Mouse (Mus musculus) large intestine, adult 2 months (tissue): Measurements from ENCODE around the gene Rep15. TPM values are rescaled to one million over a fixed set of nuclear protein-coding genes. Genes with fewer than 3 reads are reported as not detected.

ENCODE experiments used
- DNase-seq: peaks from one replicate; pipeline ENCODE4 v3.0.0-alpha.2; 2012; ENCODE audit warnings: low read depth, low spot score
- WGBS: fragments of 180-500 bp; shearing (Covaris S2); methylation state at CpG from one replicate; pipeline ENCODE4 v1.1.7; 2018; 5-methylcytosine and 5-hydroxymethylcytosine counted together
- polyA plus RNA-seq: library from polyadenylated mRNA; depleted of rRNA; stranded (reverse); fragments of >200 nt; gene quantifications from 2 replicates; pipeline ENCODE4 v1.2.3, GENCODE M21; 2012

Rep15 gene
- polyA plus RNA-seq, 1 experiment, result 14.3 TPM

- no peak for DNase-seq
- WGBS, result 31% methylated on average over 3 of the region's 3 CpGs
Observed at GRCm38 (mm10) chr6:147024761-147025160, 7.6 kb upstream of the Rep15 start.

- 88% methylated on average over 2 of the region's 2 CpGs for WGBS
- DNase-seq, result no peak
Observed at GRCm38 (mm10) chr6:147028396-147028795, 4.0 kb upstream of the Rep15 start.

GRCm38 (mm10) chr6:147029591-147029990, 2.8 kb upstream of the Rep15 start:
- no peak for DNase-seq
- 85% methylated on average over 9 of the region's 9 CpGs for WGBS

- DNase-seq, result no peak
- 81% methylated on average over 15 of the region's 15 CpGs for WGBS
Observed at GRCm38 (mm10) chr6:147030096-147030885, 2.1 kb upstream of the Rep15 start.

GRCm38 (mm10) chr6:147042291-147043290, 10.2 kb downstream of the Rep15 start, which contains the start of gene Mrps35:
Gene Mrps35 (plus strand): TSS chr6:147042764.
- 3% methylated on average over 66 of the region's 66 CpGs for WGBS
- peak; percentile 55 for DNase-seq

- WGBS, result 31% methylated on average over 7 of the region's 7 CpGs
Observed at GRCm38 (mm10) chr6:147043633-147044032, 11.2 kb downstream of the Rep15 start.

GRCm38 (mm10) chr6:147049239-147049805, 16.9 kb downstream of the Rep15 start:
- DNase-seq, result no peak
- WGBS, result 85% methylated on average over 13 of the region's 13 CpGs

More at GRCm38 (mm10) chr6:147043633-147044032, 11.2 kb downstream of the Rep15 start:
- DNase-seq, result no peak

- no peak for DNase-seq
- 95% methylated on average over 8 of the region's 8 CpGs for WGBS
Observed at GRCm38 (mm10) chr6:147051666-147052065, 19.3 kb downstream of the Rep15 start.

GRCm38 (mm10) chr6:147052440-147052839, 20.1 kb downstream of the Rep15 start:
- no peak for DNase-seq
- WGBS, result 91% methylated on average over 9 of the region's 9 CpGs

GRCm38 (mm10) chr6:147053785-147054646, 21.6 kb downstream of the Rep15 start:
- WGBS, result 92% methylated on average over 19 of the region's 19 CpGs
- DNase-seq, result no peak

- DNase-seq, result no peak
- WGBS, result 85% methylated on average over 10 of the region's 10 CpGs
Observed at GRCm38 (mm10) chr6:147055374-147055977, 23.1 kb downstream of the Rep15 start.

- 79% methylated on average over 7 of the region's 7 CpGs for WGBS
- DNase-seq, result no peak
Observed at GRCm38 (mm10) chr6:147059326-147059725, 26.9 kb downstream of the Rep15 start.

- no peak for DNase-seq
Observed at GRCm38 (mm10) chr6:147061630-147062029, 29.2 kb downstream of the Rep15 start.

GRCm38 (mm10) chr6:147062034-147062433, 29.6 kb downstream of the Rep15 start:
- WGBS, result 39% methylated on average over 7 of the region's 7 CpGs
- no peak for DNase-seq

More at GRCm38 (mm10) chr6:147061630-147062029, 29.2 kb downstream of the Rep15 start:
- 54% methylated on average over 9 of the region's 9 CpGs for WGBS

- 61% methylated on average over 7 of the region's 7 CpGs for WGBS
- DNase-seq, result no peak
Observed at GRCm38 (mm10) chr6:147062694-147063093, 30.3 kb downstream of the Rep15 start.

- DNase-seq, result peak; percentile 50
- 37% methylated on average over 10 of the region's 10 CpGs for WGBS
Observed at GRCm38 (mm10) chr6:147064226-147064943, 32.0 kb downstream of the Rep15 start.

- 32% methylated on average over 6 of the region's 6 CpGs for WGBS
- DNase-seq, result peak; percentile 58
Observed at GRCm38 (mm10) chr6:147064944-147065261, 32.5 kb downstream of the Rep15 start.

- 23% methylated on average over 5 of the region's 5 CpGs for WGBS
- DNase-seq, result no peak
Observed at GRCm38 (mm10) chr6:147075808-147076387, 43.5 kb downstream of the Rep15 start.
